Mouse (Mus musculus) kidney, postnatal 0 days (tissue): Measurements from ENCODE around the gene Pdp2. TPM values are rescaled to one million over a fixed set of nuclear protein-coding genes. Genes with fewer than 3 reads are reported as not detected.
"Not testable (repeated sequence)": the region's sequence is repeated elsewhere in the genome, so short reads cannot be mapped to it uniquely, and the experiment has no call there.

ENCODE experiments used
- ATAC-seq: fragments of 200-750 bp; cut with Nextera tagmentation; replicated peaks from 2 replicates; pipeline ENCODE4 v1.8.0; 2017; ENCODE audit warnings: low read depth, moderate number of reproducible peaks, moderate TSS enrichment, moderate library complexity; ENCODE audit not compliant: low FRiP score
- DNase-seq: peaks from one replicate; pipeline ENCODE4 v3.0.0-alpha.2; 2016; ENCODE audit warnings: low spot score
- H3K27ac ChIP-seq: fragments of 300-500 bp; sonication (generic); 2 replicates; pipeline ENCODE4 v1.5.1; 2014; ENCODE audit warnings: mild to moderate bottlenecking
- H3K27me3 ChIP-seq: fragments of 300-500 bp; sonication (generic); 2 replicates; pipeline ENCODE4 v1.6.1; 2014; ENCODE audit warnings: low read length, mixed read lengths; ENCODE audit not compliant: insufficient read depth
- H3K36me3 ChIP-seq: fragments of 300-500 bp; sonication (generic); 2 replicates; pipeline ENCODE4 v1.6.1; 2014; ENCODE audit warnings: low read length, mixed read lengths; ENCODE audit not compliant: insufficient read depth
- H3K4me1 ChIP-seq: fragments of 300-500 bp; sonication (generic); replicated peaks from 2 replicates; pipeline ENCODE4 v1.6.1; 2014; ENCODE audit warnings: antibody characterized with exemption, low read length, mixed read lengths; ENCODE audit not compliant: insufficient read depth
- H3K4me2 ChIP-seq: fragments of 300-500 bp; sonication (generic); 2 replicates; pipeline ENCODE4 v1.6.1; 2014; ENCODE audit warnings: mild to moderate bottlenecking, low read length, moderate library complexity, mixed read lengths
- H3K4me3 ChIP-seq: fragments of 300-500 bp; sonication (generic); replicated peaks from 2 replicates; pipeline ENCODE4 v1.5.1; 2014; ENCODE audit warnings: low read depth, low read length
- H3K9ac ChIP-seq: fragments of 300-500 bp; sonication (generic); 2 replicates; pipeline ENCODE4 v1.6.1; 2014; ENCODE audit warnings: low read depth, low read length
- H3K9me3 ChIP-seq: fragments of 300-500 bp; sonication (generic); replicated peaks from 2 replicates; pipeline ENCODE4 v1.6.1; 2016; ENCODE audit warnings: low read length, inconsistent platforms, mixed read lengths
- CTCF ChIP-seq: IDR thresholded peaks from 2 replicates; pipeline ENCODE4 v1.5.1; 2016; ENCODE audit warnings: antibody characterized with exemption, low read depth, mild to moderate bottlenecking, moderate library complexity
- WGBS: fragments of 180-500 bp; shearing (Covaris S2); extraction: QIAGEN DNeasy Blood & Tissue Kit; methylation state at CpG from one replicate; pipeline ENCODE4 v1.1.7; 2014; 5-methylcytosine and 5-hydroxymethylcytosine counted together
- polyA plus RNA-seq: library from polyadenylated mRNA; unstranded; fragments of >200 nt; fragmentation: Nextera tagmentation; extraction: Ambion mirVana; gene quantifications from 2 replicates; pipeline ENCODE4 v1.2.1, GENCODE M21; 2015

The Pdp2 gene
- polyA plus RNA-seq, 1 experiment from 2014 or later: 12.6 TPM

DNA sequence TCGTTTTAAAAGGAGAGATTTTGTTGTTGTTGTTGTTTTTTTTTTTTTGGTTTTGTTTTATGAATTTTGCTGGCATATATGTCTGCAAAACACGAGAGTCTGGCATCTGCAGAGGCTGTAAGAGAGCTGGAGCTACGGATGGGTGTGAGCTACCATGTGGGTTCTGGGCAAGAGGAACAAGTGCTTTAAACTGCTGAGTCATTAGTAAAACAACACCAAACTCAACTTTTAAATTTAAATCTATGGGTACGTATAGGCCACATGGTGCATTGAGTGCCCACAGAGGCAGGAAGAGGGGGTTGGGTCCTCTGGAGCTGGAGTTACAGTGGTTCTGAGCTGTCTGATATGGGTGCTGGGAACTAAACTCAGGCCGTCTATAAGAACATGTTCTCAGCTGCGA is 46.8 kb downstream of the Pdp2 start:
- ATAC-seq (no peak), DNase-seq (no peak)
- H3K9ac ChIP-seq: no peak overlapping the region
- H3K27me3 ChIP-seq: no peaks in the 10 kb centered on the region
- WGBS: 85% methylated on average over 6 of the region's 6 CpGs
- TF ChIP-seq CTCF: no peak
- H3K4me1 ChIP-seq: peaks cover 13% of the 10 kb centered on the region
- H3K27ac ChIP-seq: no peak overlapping the region
- H3K4me2 ChIP-seq: no peak overlapping the region
- H3K4me3 ChIP-seq: no peak overlapping the region
- 0 out of 2 replicates have a peak, but pooled peaks cover 17% of the 10 kb centered on the region for H3K36me3 ChIP-seq
- no peaks in the 10 kb centered on the region for H3K9me3 ChIP-seq

DNA sequence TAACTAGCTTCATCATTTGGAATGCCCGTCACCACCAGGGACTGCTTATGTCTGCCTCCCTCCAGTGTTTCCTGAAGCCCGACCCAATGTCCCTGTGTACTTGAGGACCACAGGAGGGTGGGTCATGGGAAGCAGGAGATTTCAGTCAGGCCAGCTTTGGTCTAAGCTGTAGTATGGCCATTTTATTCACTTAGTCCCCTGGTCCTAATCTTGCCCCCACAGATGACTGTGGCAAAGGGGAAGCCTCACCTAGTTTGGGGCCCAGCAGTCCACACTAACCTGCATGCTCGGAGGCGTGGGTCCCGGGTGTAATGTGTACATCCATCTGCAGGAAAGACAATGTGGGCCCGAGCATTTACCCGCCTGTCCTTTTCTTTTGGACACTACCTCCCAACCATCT is 49.0 kb downstream of the Pdp2 start:
- no peak overlapping the region for H3K27ac ChIP-seq
- TF ChIP-seq CTCF: no peak
- no peaks in the 10 kb centered on the region for H3K9me3 ChIP-seq
- H3K9ac ChIP-seq: peak overlapping the region; percentile 79
- no peak for ATAC-seq
- H3K4me1 ChIP-seq: peaks cover 13% of the 10 kb centered on the region
- DNase-seq: no peak
- H3K4me2 ChIP-seq: peak overlapping the region; percentile 89
- H3K4me3 ChIP-seq: peak overlapping the region; percentile 77; the same call in 1 of the 2 replicates
- H3K27me3 ChIP-seq: no peaks in the 10 kb centered on the region
- H3K36me3 ChIP-seq: 0 out of 2 replicates have a peak, but pooled peaks cover 16% of the 10 kb centered on the region
- 85% methylated on average over 7 of the region's 7 CpGs for WGBS

DNA sequence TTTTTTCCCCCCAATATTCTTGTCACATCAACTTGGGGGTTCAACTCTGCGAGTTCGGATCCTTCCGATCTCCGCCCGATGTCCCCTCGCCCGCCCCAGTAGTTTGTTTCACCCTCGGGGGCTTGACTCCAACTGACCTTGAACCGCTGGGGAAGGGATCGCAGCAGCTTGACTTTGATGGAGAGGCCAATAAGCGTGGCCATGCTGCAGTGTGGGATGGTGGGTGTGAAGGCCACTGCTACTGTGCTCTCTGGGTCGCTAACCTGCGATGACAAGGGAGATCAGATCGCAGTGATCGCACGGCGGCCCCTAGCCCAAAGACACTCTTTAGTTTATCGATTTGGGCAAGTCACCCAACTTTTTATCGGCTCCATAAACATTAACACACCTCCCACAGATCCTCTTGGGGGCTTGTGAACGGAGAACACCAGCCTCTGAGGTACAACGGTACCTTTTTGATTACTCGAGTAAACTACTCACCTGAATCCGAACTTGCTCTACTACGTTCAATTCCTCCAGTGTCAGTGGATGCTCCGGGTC is 49.6 kb downstream of the Pdp2 start:
- Histone ChIP-seq H3K4me3 (peak overlapping the region; percentile 77), H3K9me3 (no peaks in the 10 kb centered on the region), H3K27ac (peak overlapping the region; percentile 70; the same call in 1 of the 2 replicates), H3K4me2 (peak overlapping the region; percentile 89), H3K27me3 (no peaks in the 10 kb centered on the region), H3K4me1 (peaks cover 13% of the 10 kb centered on the region), H3K9ac (peak overlapping the region; percentile 79), H3K36me3 (0 out of 2 replicates have a peak, but pooled peaks cover 13% of the 10 kb centered on the region)
- ATAC-seq (peak; percentile 20; the same call in 1 of the 2 replicates), DNase-seq (no peak)
- TF ChIP-seq CTCF: no peak
- WGBS: 5% methylated on average over 25 of the region's 25 CpGs

DNA sequence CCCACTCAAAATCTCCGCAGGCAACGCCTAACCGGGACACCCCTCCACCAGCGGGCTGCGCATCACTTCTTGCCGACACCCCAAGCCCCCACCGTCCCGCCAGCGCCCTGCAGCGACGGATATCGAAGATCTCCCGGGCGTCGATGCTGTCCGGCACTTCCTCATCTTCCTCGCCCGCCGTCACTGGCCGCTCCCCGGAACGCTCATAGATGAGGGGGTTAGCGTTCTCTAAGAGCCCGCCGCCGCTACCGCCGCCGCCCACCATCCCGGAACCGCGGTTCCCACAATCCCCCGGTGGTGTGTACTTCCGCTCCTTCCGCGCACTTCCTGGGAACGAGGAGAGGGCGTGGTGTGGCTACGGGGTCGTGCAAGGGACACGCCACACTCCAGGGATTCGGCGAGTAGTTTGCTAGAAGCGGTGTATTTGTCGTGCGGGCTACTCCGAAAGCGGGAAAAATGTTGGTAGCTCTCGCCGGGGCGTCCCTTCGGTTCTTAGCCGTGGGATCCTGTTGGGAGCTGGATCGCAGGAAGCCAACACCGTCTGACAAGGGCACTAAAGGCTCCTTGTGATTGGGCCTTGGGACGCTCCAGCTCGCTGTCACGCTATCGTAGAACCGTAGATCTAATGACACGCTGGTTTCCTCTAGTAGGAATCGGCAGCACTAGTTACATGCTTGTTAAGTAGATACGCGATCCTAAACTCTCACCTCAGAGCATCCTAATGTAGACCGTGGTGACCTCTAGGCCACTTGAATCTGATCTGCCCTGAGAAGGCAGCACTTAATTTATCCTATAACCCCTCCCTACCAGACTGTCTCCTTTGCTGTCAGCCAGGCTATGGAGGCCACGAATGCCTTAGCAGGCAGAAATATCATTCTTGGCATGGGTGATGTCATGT is 50.4 kb downstream of the Pdp2 start, which contains the start of gene Ciao2b:
TSS of gene Ciao2b (minus strand) at position 540 of the 898 bp plus-strand sequence.
- WGBS: under 1% methylated on average over 66 of the region's 66 CpGs
- Histone ChIP-seq H3K27ac (peak within 1 kb of the TSS; percentile 70), H3K9ac (peak within 1 kb of the TSS; percentile 79)

DNA sequence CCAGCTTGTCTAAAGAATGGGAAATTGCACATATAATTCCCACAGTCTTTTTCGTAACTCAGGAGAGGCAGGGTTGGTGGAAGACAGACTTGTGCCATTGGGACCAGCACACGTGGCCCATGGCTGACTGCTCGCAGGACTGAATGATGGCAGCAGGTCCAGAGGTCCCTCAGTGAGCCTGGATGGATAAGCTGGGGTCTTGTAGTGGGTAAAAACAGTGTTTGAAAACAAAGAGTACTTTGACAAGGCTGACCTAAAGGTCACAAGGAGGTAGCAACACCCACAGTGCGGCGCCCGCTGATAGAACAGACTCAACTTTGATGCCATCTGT is 51.0 kb downstream of the Pdp2 start:
- peak overlapping the region; percentile 79 for H3K9ac ChIP-seq
- ATAC-seq (peak; percentile 25; the same call in 1 of the 2 replicates), DNase-seq (no peak)
- H3K27me3 ChIP-seq: no peaks in the 10 kb centered on the region
- 0 out of 2 replicates have a peak, but pooled peaks cover 13% of the 10 kb centered on the region for H3K36me3 ChIP-seq
- WGBS: 62% methylated on average over 6 of the region's 6 CpGs
- H3K4me3 ChIP-seq: peak overlapping the region; percentile 77
- peaks cover 13% of the 10 kb centered on the region for H3K4me1 ChIP-seq
- no peaks in the 10 kb centered on the region for H3K9me3 ChIP-seq
- no peak for TF ChIP-seq CTCF
- H3K27ac ChIP-seq: peak overlapping the region; percentile 70; the same call in 1 of the 2 replicates
- peak overlapping the region; percentile 89 for H3K4me2 ChIP-seq

More for the DNA sequence above, 50.4 kb downstream of the Pdp2 start, which contains the start of gene Ciao2b:
- Histone ChIP-seq H3K4me3 (peak within 1 kb of the TSS; percentile 77), H3K27me3 (no peaks in the 10 kb centered on the region), H3K9me3 (no peaks in the 10 kb centered on the region), H3K36me3 (0 out of 2 replicates have a peak, but pooled peaks cover 13% of the 10 kb centered on the region), H3K4me2 (peak within 1 kb of the TSS; percentile 89), H3K4me1 (peaks cover 13% of the 10 kb centered on the region)
- TF ChIP-seq CTCF: no peak
- ATAC-seq (peak; percentile 96), DNase-seq (peak; percentile 95)

DNA sequence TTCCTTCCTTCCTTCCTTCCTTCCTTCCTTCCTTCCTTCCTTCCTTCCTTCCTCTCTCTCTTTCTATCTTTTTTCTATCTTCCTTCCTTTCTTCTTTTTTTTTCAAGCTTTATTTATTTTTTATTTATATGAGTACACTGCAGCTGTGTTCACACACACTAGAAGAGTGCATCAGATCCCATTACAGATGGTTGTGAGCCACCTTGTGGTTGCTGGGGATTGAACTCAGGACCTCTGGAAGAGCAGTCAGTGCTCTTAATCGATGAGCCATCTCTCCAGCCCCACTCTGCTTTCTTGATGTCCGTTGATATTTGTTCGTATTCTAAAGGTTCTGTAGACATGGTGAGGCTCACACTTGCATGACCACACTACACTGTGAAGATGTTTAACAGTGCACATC is 52.9 kb downstream of the Pdp2 start:
- H3K36me3 ChIP-seq, ATAC-seq, H3K9me3 ChIP-seq, DNase-seq, H3K27ac ChIP-seq, H3K4me3 ChIP-seq, H3K4me2 ChIP-seq, H3K27me3 ChIP-seq, H3K9ac ChIP-seq: not testable (repeated sequence)
- peaks cover 13% of the 10 kb centered on the region for H3K4me1 ChIP-seq
- TF ChIP-seq CTCF: peak; percentile 44
- 70% methylated on average over 3 of the region's 3 CpGs for WGBS

Other genes starting within 250 kb of the Pdp2 start
- gene Cmtm4, start 195.6 kb upstream of the Pdp2 start, polyA plus RNA-seq: 4.5 and 4.7 TPM in 2 replicates
- gene Dync1li2, start 148.4 kb upstream of the Pdp2 start, polyA plus RNA-seq: 34.4 and 37.5 TPM in 2 replicates
- gene Terb1, start 81.5 kb upstream of the Pdp2 start, polyA plus RNA-seq: 0.52 and 0.54 TPM in 2 replicates
- 87.8 and 91.8 TPM in 2 replicates for gene Nae1, start 56.8 kb upstream of the Pdp2 start, polyA plus RNA-seq
- gene Car7, start 56.8 kb upstream of the Pdp2 start, polyA plus RNA-seq: 5.2 and 5.8 TPM in 2 replicates
- gene Cdh16, start 32.9 kb downstream of the Pdp2 start, polyA plus RNA-seq: 439 and 476 TPM in 2 replicates
- gene Rrad, start 39.9 kb downstream of the Pdp2 start, polyA plus RNA-seq: 13.5 and 15.7 TPM in 2 replicates
- 92.7 and 93.0 TPM in 2 replicates for gene Ciao2b, start 50.5 kb downstream of the Pdp2 start, polyA plus RNA-seq
- gene Ces2a, start 142.6 kb downstream of the Pdp2 start, polyA plus RNA-seq: 0.22 and 0.24 TPM in 2 replicates
- 0.91 and 0.98 TPM in 2 replicates for gene Ces2b, start 240.1 kb downstream of the Pdp2 start, polyA plus RNA-seq